Mouse (Mus musculus) spleen, adult 2 months (tissue): Measurements from ENCODE around the gene Fyco1. TPM values are rescaled to one million over a fixed set of nuclear protein-coding genes. Genes with fewer than 3 reads are reported as not detected.
A peak's percentile ranks its signal among the peaks of the same experiment; 100 is the strongest.

Experiments used
- DNase-seq, 2 experiments: peaks; one replicate each; pipeline versions ENCODE4 v3.0.0 to v3.0.0-alpha.2; 2012 to 2021; ENCODE audit warnings: low spot score in 2 of 2, low read depth in 1 of 2
- H3K27ac ChIP-seq: fragments of 200-500 bp; 2 replicates; pipeline ENCODE4 v1.5.1; 2012; ENCODE audit warnings: low read length, inconsistent platforms; ENCODE audit not compliant: insufficient read depth
- H3K27me3 ChIP-seq: fragments of 200-500 bp; 2 replicates; pipeline ENCODE4 v1.6.1; 2012; ENCODE audit warnings: mild to moderate bottlenecking, moderate library complexity, low read length, inconsistent platforms; ENCODE audit not compliant: control insufficient read depth, insufficient read depth
- H3K36me3 ChIP-seq: fragments of 200-500 bp; 2 replicates; pipeline ENCODE4 v1.6.1; 2012; ENCODE audit warnings: mild to moderate bottlenecking, low read length, inconsistent platforms; ENCODE audit not compliant: control insufficient read depth, insufficient read depth
- H3K4me1 ChIP-seq: fragments of 200-500 bp; 2 replicates; pipeline ENCODE4 v1.6.1; 2011; ENCODE audit warnings: inconsistent platforms; ENCODE audit not compliant: control insufficient read depth, insufficient read depth, insufficient read length
- H3K4me3 ChIP-seq: fragments of 200-500 bp; 2 replicates; pipeline ENCODE4 v1.5.1; 2011; ENCODE audit warnings: mild to moderate bottlenecking, inconsistent platforms; ENCODE audit not compliant: insufficient read depth, insufficient read length; ENCODE audit errors: extremely low read depth
- CTCF ChIP-seq: fragments of 200-500 bp; IDR thresholded peaks from 2 replicates; pipeline ENCODE4 v1.5.1; 2011; ENCODE audit warnings: mild to moderate bottlenecking, inconsistent platforms; ENCODE audit not compliant: insufficient read depth, insufficient read length, insufficient replicate concordance; ENCODE audit errors: extremely low read depth
- POLR2A ChIP-seq: fragments of 200-500 bp; IDR thresholded peaks from 2 replicates; pipeline ENCODE4 v1.6.1; 2011; ENCODE audit warnings: low read depth, low read length, inconsistent platforms
- WGBS: fragments of 180-500 bp; shearing (Covaris S2); methylation state at CpG from one replicate; pipeline ENCODE4 v1.1.7; 2018; 5-methylcytosine and 5-hydroxymethylcytosine counted together
- polyA plus RNA-seq: library from polyadenylated mRNA; depleted of rRNA; stranded (reverse); fragments of >200 nt; gene quantifications from 2 replicates; pipeline ENCODE4 v1.2.3, GENCODE M21; 2012

The Fyco1 gene
- polyA plus RNA-seq, 1 experiment, result 6.0 TPM

- H3K27me3 ChIP-seq, result no peaks in the 10 kb centered on the region
- peak overlapping the region; percentile 22; the same call in 1 of the 2 replicates for H3K4me3 ChIP-seq
- peak overlapping the region; percentile 14 for H3K27ac ChIP-seq
- 75% methylated on average over 3 of the region's 3 CpGs for WGBS
- H3K4me1 ChIP-seq, result peaks cover 14% of the 10 kb centered on the region; the same call in 1 of the 2 replicates
- DNase-seq, result peak in 1 of 2 experiments; percentile 12
- no peaks in the 10 kb centered on the region for H3K36me3 ChIP-seq
- TF ChIP-seq POLR2A, result no peak
- TF ChIP-seq CTCF, result no peak
Observed at GRCm38 (mm10) chr9:123766996-123767395, 84.7 kb downstream of the Fyco1 start.

- H3K27me3 ChIP-seq, result no peaks in the 10 kb centered on the region
- peak overlapping the region; percentile 47 for H3K27ac ChIP-seq
- H3K4me3 ChIP-seq, result no peak overlapping the region
- DNase-seq, result no peak
- no peaks in the 10 kb centered on the region for H3K36me3 ChIP-seq
- TF ChIP-seq POLR2A (no peak), CTCF (no peak)
- peaks cover 8% of the 10 kb centered on the region; the same call in 1 of the 2 replicates for H3K4me1 ChIP-seq
- WGBS, result 54% methylated on average over 3 of the region's 3 CpGs
Observed at GRCm38 (mm10) chr9:123763771-123764170, 87.9 kb downstream of the Fyco1 start.

GRCm38 (mm10) chr9:123762886-123763285 is 88.8 kb downstream of the Fyco1 start:
- peak overlapping the region; percentile 83 for H3K27ac ChIP-seq
- TF ChIP-seq POLR2A (no peak), CTCF (no peak)
- WGBS, result 22% methylated on average over 4 of the region's 4 CpGs

GRCm38 (mm10) chr9:123760806-123761205 is 90.9 kb downstream of the Fyco1 start:
- H3K27me3 ChIP-seq, result no peaks in the 10 kb centered on the region
- 0 out of 2 replicates have a peak overlapping the region, but pooled peaks have one; percentile 16 for H3K27ac ChIP-seq
- H3K4me3 ChIP-seq, result no peak overlapping the region
- no peak for TF ChIP-seq CTCF
- TF ChIP-seq POLR2A, result no peak
- 40% methylated on average over 3 of the region's 3 CpGs for WGBS
- DNase-seq, result no peak
- H3K4me1 ChIP-seq, result peaks cover 14% of the 10 kb centered on the region; the same call in 1 of the 2 replicates
- no peaks in the 10 kb centered on the region for H3K36me3 ChIP-seq

More at GRCm38 (mm10) chr9:123762886-123763285, 88.8 kb downstream of the Fyco1 start:
- peaks cover 10% of the 10 kb centered on the region; the same call in 1 of the 2 replicates for H3K4me1 ChIP-seq
- peak; percentile 43 to 60 for DNase-seq
- H3K4me3 ChIP-seq, result peak overlapping the region; percentile 49; the same call in 1 of the 2 replicates
- no peaks in the 10 kb centered on the region for H3K27me3 ChIP-seq
- no peaks in the 10 kb centered on the region for H3K36me3 ChIP-seq

GRCm38 (mm10) chr9:123758645-123759044 is 93.1 kb downstream of the Fyco1 start:
- DNase-seq, result no peak

GRCm38 (mm10) chr9:123758156-123758555 is 93.5 kb downstream of the Fyco1 start:
- TF ChIP-seq CTCF (no peak), POLR2A (no peak)
- Histone ChIP-seq H3K4me3 (no peak overlapping the region), H3K27me3 (no peaks in the 10 kb centered on the region), H3K4me1 (peaks cover 14% of the 10 kb centered on the region; the same call in 1 of the 2 replicates), H3K36me3 (no peaks in the 10 kb centered on the region), H3K27ac (no peak overlapping the region)
- no peak for DNase-seq
- WGBS, result 90% methylated on average over 1 of the region's 1 CpGs

More at GRCm38 (mm10) chr9:123758645-123759044, 93.1 kb downstream of the Fyco1 start:
- H3K27ac ChIP-seq, result no peak overlapping the region
- no peaks in the 10 kb centered on the region for H3K27me3 ChIP-seq
- H3K4me3 ChIP-seq, result no peak overlapping the region
- 64% methylated on average over 4 of the region's 4 CpGs for WGBS
- H3K4me1 ChIP-seq, result peaks cover 16% of the 10 kb centered on the region; the same call in 1 of the 2 replicates
- TF ChIP-seq POLR2A (no peak), CTCF (no peak)
- no peaks in the 10 kb centered on the region for H3K36me3 ChIP-seq

GRCm38 (mm10) chr9:123757326-123757725 is 94.4 kb downstream of the Fyco1 start:
- TF ChIP-seq POLR2A, result no peak
- no peak for TF ChIP-seq CTCF

GRCm38 (mm10) chr9:123756752-123757151 is 94.9 kb downstream of the Fyco1 start:
- no peaks in the 10 kb centered on the region for H3K27me3 ChIP-seq
- peak in 1 of 2 experiments; percentile 9 for DNase-seq
- no peak overlapping the region; the same call in 1 of the 2 replicates for H3K27ac ChIP-seq
- H3K4me1 ChIP-seq, result peaks cover 12% of the 10 kb centered on the region; the same call in 1 of the 2 replicates
- TF ChIP-seq POLR2A (no peak), CTCF (no peak)
- 37% methylated on average over 3 of the region's 3 CpGs for WGBS
- no peaks in the 10 kb centered on the region for H3K36me3 ChIP-seq
- H3K4me3 ChIP-seq, result no peak overlapping the region

More at GRCm38 (mm10) chr9:123757326-123757725, 94.4 kb downstream of the Fyco1 start:
- Histone ChIP-seq H3K4me1 (peaks cover 14% of the 10 kb centered on the region; the same call in 1 of the 2 replicates), H3K4me3 (no peak overlapping the region), H3K27me3 (no peaks in the 10 kb centered on the region), H3K36me3 (no peaks in the 10 kb centered on the region), H3K27ac (no peak overlapping the region)
- DNase-seq, result no peak
- WGBS, result 64% methylated on average over 2 of the region's 2 CpGs
